Mouse (Mus musculus): ENCODE data around the gene Ago3. TPM values are rescaled to one million over a fixed set of nuclear protein-coding genes. Genes with fewer than 3 reads are reported as not detected.

Ago3 gene
- total RNA-seq, 1 experiment from 2014 or later = 12.8 TPM

GRCm38 (mm10) chr4:126283582-126283981 is 145.8 kb downstream of the Ago3 start:
- no peak for ATAC-seq (replicated peaks; ENCODE audit: low read depth, poor library complexity, severe bottlenecking)

GRCm38 (mm10) chr4:126281706-126282105 is 147.7 kb downstream of the Ago3 start:
- no peak for ATAC-seq (replicated peaks; ENCODE audit: low read depth, poor library complexity, severe bottlenecking)

Other genes with a start within 250 kb of the Ago3 start
- 331 and 353 TPM in 2 replicates for gene Thrap3, start 226.8 kb downstream of the Ago3 start, total RNA-seq (2017)
- gene Map7d1, start 173.2 kb downstream of the Ago3 start, total RNA-seq (2017) = 13.0 and 32.3 TPM in 2 replicates
- gene Trappc3, start 167.2 kb downstream of the Ago3 start, total RNA-seq (2017) = 55.7 and 63.9 TPM in 2 replicates
- not detected in 2 replicates for gene Col8a2, start 142.8 kb downstream of the Ago3 start, total RNA-seq (2017)
- 26.0 and 28.7 TPM in 2 replicates for gene Adprhl2, start 107.9 kb downstream of the Ago3 start, total RNA-seq (2017)
- not detected in 2 replicates for gene Tekt2, start 103.9 kb downstream of the Ago3 start, total RNA-seq (2017)
- 30.8 and 37.4 TPM in 2 replicates for gene Ago1, start 39.0 kb upstream of the Ago3 start, total RNA-seq (2017)
- gene Ago4, start 103.9 kb upstream of the Ago3 start, total RNA-seq (2017) = 3.4 and 4.7 TPM in 2 replicates
- 85.0 and 136 TPM in 2 replicates for gene Clspn, start 127.4 kb upstream of the Ago3 start, total RNA-seq (2017)
- 2.8 and 4.0 TPM in 2 replicates for gene 5730409E04Rik, start 180.3 kb upstream of the Ago3 start, total RNA-seq (2017)
- gene Psmb2, start 248.1 kb upstream of the Ago3 start, total RNA-seq (2017) = 123 and 134 TPM in 2 replicates

Measured in common myeloid progenitor, adult 5-6 weeks (primary cell).